Mouse (Mus musculus): ENCODE measurements around the gene Prrg2.
A peak's percentile ranks its signal among the peaks of the same experiment; 100 is the strongest.

The Prrg2 gene

DNA sequence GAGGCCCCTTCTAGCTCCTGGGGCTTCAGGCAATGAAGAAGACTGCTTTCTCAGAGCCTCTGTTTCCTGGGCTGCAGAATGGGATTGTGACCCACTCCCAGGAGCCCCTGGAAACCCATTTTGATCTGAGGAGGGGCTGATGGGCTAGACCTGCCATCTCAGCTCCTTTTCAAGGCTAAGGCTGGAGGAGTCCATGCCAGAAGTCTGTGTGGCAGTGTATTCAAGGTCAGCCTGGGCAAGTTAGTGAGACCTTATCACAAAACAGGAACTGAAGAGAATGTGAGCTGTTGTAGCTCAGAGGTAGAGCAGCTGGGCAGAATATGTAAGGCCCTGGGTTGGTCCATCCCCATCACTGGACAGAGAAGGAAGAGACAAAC lies 5.5 kb downstream of the Prrg2 start:
- DNase-seq = no peak

DNA sequence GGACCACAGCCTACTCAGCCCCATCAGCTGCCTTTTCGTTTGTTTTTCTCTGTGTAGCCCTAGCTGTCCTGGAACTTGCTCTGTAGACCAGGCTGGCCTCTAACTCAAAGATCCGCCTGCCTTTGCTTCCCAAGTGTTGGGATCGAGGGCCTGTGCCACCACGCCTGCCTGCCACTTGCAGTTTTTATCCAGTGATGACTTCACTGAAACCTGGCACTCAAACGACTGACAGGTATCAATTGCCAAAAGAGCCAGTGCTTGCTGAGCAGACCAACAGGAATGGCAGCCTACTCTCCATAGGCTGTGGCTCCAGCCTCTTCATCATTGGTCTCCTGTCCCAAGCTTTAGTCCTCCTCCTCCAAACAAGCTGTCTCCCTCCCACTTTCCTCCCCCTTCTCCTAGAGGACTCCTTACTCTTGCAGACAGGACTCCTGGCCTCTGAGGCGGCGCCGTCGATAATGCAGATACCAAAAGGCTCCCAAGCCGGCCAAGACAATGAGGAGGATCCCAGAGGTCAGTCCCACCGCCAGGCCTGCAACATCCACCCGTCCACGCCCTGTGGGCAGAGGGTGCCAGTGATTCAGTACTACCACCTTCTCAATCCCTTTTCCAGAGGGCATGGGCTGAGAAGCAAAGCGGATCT lies 6.0 kb downstream of the Prrg2 start:
- no peak for DNase-seq

DNA sequence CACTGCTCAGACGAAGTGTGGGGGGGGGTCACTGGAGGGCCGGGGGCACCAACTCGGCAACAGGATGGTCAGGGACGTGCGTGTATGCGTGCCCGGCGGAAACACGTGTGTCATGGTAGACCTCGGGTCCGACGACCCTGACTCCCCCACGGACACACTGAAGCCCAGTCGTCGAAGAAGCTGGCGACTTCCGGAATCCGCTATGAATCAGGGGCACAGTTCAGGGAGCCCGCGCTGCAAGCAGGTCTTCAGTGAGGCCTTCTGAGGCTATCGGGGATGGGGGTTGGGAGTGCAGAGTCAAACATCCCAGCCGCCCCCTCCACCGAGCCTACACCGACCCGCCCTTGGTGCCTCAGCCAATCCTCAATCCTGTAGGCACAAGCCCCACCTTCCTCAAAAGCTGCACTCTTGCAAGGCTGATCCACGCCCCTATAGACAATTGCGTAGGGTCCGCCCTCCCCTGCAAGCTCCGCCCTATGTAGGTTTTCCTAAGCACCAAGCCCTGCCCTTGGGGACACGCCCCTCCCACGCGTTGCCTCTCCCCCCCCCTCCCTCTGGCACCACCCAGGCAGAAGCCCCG lies 8.5 kb downstream of the Prrg2 start:
- peak; percentile 96 for DNase-seq

DNA sequence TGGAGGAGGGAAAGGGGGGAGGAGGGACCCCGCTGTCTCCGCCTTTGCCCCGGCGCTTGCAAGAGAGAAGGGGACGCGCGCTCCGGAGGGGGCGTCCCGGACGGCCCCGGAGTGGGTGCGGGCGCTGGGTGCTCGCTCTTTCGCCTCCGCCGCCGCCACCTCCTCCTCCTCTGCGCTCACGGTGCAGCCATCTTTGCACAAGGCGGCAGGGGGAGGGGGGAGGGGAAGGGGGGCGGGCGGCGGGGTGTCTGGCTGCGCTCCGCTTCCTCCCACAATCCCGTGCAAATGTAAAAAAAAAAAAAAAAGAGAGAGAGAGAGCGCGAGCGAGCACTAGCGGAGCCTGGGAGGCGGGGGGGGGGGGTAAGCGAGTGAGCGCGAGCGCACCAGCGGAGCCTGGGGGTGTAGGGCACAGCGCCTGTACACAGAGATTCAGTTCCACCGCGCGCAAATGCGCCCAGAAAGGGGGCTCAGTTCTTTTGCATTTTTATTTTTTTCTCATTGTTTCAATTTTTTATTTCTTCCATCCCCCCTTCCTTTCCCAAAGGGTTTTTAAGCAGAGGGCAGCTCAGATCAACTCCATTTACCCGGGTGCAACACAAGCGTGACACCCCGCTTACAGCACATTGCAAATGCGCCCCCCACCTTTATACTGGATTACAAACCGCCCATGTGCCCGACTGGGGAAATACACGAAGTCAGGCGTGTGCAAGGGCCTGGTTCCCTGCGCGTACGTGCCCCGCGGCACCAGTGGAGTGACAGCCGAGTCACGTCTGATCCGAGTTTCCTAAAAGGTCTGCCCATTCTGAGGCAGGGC lies 9.2 kb downstream of the Prrg2 start:
- peak; percentile 77 for DNase-seq

DNA sequence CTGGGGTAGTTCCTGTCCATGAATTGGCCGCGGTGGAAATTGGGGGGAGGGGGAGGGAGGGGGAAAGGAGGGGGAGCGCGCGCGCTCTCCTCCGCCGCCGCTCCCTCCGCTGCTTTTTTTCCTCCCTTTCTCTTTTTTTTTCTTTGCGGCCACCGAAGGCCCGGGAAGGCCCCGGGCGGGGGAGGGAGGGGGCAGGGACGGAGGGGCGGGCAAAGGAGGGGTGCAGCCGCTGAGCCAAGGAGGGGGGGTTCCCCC lies 9.7 kb downstream of the Prrg2 start, which contains the start of gene Prr12:
TSS of gene Prr12 (minus strand) at position 20 of the 255 bp plus-strand sequence.
- no peak for DNase-seq

DNA sequence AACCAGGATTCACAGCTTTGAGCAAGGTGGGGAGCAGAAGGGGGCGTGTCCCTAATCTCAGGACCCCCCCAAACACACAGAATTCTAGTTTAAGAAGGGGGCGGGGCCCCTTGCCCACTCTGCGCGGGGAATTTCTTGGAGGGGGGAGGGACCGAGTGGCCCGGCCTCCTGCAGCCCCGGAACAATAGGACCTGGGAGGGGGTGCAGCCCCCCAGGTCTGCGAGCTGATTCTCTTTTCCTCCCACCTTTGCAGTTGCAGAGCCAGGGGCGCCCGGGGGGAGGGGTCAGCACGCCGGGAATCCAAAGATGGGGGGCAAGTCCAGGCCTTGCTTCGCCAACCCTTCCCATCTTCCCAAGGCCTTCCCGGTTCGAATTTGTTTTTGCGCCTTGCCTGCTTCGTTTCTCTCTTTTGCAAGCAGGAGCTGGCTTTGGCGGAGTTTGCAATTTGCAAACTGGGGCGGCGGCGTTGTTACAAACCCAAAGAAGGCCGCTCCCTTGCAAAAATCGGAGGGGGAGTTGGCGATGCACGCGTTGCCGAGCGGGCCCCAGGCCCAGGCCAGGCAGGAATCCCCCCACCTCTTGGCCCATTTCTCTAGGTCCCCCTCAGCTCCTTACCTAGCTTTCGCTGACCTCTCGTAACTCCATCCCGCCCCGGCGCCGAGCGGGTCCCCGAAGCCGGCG lies 10.2 kb downstream of the Prrg2 start:
- peak; percentile 64 for DNase-seq

DNA sequence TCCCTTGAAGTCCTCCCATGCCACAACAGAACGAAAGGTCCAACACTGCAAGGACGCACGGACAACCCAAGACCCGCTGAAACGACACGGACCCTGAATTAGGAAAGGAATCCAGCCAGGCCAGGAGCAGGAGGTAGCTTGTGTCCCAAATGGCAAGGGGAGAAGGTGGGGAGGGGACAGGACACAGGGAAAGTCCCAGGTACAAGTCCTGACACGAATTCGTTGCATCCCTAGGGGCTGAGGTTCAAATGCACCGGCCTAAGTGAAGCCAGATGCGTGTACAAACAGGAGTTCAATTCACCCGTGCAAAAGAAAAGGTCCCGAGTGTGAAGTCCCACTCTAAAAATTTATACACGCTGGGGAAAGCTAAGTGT lies 10.9 kb downstream of the Prrg2 start:
- DNase-seq = no peak

DNA sequence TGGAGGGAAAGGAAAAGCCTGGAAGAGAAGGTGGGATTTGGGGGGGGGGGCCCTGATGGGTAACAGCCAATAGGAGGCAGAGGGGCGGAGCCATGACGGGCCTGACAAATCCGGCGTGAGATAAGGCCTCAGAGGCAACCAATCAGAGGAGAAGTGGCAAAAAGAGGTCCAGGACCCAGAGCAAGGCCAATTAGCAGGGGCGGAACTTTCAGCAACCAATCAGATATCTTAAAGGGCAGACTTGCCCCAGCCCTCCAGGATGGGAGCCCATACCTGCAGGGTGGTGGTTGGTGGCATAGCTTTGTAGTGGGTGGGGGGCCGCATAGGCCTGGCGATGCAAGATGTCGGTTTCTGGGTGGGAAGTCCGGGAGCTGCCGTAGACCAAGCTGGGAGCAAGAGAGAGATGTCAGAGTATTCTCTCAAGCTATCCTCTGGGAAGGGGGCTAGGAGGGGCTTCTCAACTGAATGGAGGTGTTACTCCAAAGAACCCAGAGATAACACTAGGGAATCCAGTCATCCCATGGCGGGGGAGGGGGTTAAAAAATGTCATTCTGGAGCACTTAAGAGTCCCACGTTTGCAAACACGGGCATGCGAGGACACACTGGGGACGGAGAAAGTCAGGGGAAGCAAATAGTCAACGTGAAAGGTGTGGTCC lies 11.4 kb downstream of the Prrg2 start:
- DNase-seq = peak; percentile 82

DNA sequence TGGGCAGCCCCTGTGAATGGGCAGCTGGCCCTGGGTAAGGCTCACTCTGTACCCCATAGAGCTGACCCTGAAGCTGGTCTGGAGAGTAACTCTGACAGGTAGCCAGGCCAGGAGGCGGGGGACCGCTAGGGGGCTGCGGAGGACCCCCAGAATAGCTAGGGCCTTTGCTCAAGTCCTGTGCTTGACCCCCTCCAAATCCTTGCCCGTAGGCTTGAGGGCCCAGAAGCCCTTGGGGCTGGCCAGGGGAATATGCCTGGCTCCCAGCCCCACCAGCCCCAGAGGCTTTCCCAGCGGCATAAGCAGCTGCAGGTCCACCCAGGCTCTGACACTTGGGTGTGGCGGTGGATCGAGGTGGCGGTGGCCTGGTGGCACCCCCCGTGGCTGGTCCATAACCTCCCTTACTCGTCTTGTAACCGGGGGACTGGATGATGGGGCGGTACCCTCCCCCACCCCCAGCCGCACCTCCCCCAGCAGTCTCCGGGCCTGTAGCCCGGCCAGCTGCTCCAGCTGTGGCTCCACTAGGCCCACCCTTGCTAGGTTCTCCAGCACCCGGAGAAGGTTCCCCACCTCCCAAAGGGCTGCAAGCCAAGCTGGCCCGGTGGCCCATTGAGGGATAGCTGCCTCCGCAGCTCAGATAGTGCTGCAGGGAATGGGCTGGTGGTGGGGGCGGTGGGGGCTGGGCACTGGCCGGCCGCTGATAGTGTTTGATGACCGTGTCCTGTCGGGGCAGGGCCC lies 13.4 kb downstream of the Prrg2 start:
- DNase-seq = no peak

DNA sequence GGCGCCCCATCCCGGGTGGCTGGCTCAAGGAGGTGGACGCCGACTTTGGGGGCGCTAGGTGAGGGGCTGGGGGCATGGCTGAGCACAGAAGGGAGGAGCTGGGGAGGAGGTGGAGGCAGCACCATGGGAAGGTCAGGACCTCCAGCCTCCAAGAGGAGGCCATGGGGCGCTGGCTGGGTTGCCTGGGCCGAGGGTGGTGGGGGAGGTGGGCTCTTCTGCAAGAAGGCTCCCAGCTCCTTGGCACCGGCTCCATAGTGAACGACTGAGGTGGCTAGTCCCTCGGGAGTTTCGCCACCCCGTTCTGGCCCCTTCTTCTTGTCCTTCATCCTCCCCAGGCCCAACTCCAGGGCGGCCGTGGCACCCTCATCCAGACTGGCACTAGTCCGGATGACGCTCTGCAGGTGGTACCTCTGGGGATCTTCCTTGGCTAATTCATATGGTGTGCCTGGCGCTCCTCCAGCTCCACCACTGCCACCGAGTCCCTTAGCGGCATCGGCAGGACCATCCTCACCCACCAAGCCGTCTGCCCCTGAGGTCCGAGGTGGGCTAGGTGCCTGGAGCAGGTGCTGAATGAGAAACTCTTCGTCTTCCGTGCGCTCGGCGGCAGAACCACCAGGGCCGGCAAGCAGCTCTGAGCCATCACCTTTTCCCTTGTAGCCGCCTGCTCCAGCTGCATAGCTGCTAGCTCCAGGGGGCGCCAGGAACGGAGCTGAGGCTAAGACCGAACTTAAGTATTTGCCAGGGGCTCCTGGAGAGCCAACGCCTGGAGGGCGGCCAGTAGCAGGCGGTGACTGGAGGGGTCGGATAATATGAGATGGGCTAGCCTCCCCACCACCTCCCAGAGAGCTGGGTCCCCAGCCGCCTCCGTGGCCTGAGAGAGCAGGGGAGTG lies 14.2 kb downstream of the Prrg2 start:
- DNase-seq = no peak

DNA sequence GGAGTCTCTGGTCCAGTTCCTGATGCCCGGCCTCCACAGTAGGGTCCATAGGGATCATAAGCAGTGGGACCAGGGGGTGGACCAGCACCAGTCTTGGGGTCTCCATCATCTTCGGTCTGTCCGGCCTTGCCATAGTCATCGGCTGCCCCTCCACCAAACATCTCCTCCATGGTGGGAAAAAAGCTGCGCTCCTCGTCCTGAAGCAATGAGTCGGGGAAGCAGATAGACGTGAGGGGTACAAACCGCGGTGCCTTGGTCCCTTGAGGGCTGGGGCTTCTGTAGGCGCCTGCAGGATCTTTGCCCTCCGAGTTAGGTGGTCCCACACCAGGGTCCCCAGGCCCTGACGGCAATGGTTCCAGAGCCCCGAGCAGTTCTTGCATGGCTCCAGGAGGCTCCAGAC lies 15.0 kb downstream of the Prrg2 start:
- DNase-seq = no peak

DNA sequence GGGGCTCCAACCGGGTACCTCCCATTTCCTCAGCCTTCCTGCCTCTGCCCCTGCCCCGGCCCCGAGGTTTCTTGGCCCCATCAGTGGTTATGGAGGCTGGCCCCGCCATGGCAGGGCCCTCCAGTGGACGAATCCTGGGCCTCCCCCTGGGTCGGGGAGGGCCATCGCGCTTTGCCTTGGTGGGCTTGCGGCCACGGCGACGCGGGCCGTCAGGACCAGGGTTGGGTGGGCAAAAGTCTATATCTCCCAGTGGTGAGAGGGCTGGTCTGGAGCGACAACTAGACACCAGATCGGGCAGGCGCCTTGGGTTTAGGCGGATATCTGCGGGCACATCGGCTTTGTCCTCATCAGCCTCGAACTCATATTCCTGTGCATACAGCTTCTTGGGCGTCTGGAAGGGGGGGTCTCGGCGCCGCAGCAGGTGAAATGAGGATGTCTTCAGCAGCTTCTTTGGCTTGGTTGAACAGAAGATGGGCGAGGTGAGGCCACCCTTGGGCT lies 15.6 kb downstream of the Prrg2 start:
- DNase-seq = no peak

DNA sequence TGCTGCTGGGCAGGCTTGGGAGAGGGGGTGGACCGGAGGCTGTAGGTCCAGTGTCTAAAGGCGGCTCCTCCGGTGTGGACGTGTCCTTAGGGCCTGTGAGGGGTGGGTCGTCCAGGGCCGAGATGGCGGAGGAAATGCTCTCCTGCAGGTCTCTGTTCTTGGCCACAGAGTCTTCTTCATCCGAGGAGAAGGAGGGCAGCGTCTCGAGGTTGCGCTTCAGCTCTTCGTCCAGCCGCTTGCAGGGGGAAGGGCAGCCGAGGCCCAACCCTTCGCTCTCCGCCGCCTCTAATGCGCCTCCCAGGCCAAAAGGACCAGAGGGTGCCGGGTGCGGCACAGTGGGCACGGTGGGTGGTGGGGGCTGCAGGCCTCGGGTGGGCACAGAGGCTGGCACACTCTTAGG lies 16.7 kb downstream of the Prrg2 start:
- no peak for DNase-seq

DNA sequence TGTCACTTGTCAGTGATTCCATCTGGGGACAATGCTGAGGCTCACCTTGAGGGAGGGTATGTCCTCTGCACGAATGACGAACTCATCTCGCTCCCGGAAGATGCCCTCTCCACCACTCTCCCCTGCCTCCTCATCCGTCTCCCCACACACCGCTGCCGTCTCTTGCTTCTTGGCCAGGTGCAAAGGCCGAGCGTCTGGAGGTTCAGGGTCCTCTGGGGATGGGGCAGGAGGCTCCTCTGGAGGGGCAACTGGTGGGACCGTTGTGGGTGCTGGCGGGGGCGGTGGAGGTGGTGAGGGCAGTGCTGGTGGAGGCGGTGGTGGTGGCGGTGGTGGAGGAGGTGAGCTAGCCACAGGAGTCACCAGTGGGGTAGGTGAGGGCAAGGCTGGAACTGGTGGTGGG lies 19.2 kb downstream of the Prrg2 start:
- DNase-seq = no peak

DNA sequence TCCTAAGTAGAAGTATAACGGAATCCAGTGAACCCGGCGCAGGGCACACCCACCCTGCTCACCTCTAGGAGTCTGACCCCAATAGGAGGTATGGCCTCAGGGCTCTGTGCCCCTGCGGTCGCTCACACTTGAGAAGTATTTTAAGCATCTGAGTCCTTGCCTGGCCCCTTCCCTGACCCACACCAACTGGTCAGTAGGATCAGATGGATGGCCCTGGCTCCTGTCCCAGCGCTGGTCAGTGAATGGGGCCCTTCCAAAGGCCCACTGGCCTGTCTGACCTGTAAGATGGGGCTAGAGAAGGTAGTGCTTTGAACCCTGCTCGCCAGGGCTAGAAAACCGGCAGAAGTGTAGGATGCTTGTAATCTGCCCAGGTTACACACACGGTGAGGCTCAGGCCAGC lies 21.6 kb downstream of the Prrg2 start:
- no peak for DNase-seq

DNA sequence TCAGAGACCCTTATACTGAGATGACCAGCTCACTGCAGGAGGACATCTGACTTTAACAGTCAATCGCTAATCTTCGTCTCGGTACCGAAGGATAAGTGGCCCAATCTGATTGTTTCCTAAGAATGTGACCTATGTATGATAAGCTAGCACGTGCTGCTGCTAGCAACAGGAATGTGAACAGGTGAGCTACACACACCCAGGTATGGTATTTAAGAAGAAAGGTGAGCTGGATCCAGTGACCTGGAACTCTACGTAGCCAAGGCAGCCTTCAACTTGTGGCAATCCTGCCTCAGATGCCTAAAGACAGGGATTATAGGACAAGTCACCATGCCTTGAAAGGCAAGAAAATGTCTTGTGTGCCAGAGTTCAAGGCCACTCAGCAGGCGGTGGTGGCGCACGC lies 24.1 kb downstream of the Prrg2 start:
- no peak for DNase-seq

DNA sequence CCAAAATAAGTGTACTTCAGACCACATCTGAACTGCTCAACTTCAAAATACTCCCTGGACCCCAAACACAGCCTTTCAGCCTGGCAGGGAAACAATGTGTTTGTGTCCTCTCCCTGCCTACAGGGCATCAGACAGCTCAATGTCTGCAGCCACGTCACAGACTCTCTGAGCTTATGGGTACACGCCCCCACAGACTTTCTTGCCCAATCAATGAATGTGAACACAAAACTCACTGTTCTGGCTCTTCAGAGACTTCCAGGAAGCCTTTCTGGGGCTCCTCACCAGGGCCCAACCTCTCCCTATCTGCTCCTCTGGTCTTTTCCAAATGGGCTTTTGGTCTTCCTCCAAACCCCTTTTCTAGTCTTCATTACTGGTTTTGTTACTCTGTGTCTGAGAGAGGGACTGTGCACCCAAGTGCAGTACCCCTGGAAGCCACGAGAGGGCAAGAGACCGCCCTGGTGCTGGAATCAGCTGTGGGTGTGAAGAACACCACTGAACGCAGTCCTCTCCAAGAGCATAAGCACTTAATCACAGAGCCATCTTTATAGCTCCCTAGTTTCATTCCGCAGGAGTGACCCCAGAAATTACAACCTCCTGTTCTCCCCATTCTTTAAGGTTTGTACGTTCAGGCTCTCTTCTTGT lies 24.6 kb downstream of the Prrg2 start:
- DNase-seq = no peak

DNA sequence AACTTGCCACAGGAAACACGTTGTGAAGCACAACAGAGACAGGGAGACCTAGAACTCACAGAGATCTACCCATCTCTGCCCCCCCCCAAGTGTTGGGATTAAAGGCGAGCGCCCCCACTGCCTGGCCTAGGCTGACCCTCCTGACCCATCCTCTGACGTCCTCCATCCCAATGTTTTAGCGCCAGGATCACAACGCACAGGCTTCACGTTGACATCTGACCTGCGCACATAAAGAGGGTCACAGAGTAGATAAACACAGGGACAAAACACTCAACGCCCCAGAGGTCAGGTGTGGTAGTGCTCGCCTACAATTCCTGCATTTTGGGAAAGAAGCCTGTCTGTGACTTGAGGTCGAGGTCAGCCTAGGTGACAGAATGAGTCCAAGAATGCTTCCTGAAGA lies 25.8 kb downstream of the Prrg2 start:
- no peak for DNase-seq

DNA sequence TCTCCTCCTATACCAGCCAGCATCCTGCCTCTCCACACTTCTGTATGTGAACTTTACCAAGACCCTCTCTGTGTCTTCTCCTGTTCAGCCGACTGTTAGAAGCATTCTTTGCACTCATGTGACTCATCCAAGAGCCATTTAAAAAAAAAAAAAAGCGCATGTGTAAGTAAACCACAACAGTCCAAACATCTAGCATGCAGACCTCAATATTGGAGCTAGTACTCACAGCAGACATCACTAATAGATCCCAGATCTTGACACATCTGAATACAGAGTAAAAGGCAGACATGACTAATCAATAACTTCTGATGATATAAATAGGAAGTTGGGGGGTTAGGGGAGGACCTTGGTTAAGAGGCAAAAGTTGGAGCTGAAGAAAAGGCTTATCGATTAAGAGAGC lies 26.8 kb downstream of the Prrg2 start:
- no peak for DNase-seq

DNA sequence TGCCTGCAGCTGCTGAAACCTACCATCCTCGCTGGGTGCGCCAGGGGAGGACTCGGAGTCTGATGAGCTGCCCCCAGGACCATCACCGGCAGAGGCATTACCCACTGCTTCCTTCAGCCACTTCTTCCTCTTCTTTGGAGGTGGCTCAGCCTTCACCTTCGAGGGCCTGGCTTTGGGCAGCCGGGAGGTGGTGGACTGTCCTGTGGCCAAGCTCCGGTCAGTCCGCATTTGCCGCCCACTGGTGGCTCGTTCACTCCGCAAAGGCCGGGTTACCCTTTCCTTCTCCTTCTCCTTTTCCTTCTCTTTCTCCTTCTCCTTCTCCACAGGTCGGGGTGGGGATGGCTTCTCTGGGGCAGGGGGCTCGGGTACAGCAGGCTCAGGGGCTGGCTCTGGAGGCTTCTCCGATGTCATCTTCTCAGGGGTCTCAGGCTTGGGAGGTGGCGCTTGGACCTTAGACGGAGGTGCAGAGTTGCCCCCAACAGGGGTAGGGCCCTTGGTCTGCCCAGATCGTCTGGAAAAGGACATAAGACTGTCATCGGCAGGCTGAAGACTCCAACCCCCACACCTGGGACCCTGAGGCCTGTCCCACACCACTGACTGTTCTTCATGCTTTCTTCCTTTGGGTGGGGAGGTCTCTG lies 28.6 kb downstream of the Prrg2 start:
- DNase-seq = no peak

DNA sequence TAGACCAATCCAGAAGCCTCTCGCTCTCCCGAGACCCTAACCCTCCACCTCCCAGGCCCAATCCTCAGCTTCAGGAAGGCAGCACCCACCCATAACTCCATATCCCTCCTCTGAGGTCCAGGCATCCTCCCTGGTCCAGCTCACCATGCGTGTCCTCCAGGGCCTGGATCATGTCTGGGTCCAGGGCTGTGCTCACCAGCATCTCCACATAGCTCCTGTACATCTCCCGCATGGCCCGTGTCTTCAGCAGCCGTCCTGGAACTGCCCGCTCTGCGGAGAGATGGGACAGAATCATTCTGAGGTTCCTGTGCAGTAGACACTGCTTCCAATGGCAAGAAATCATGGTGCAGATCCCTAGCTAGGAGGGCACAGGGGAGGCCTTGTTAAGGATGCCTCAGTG lies 31.6 kb downstream of the Prrg2 start:
- no peak for DNase-seq
